Mouse (Mus musculus): Measurements from ENCODE around the gene Gna14. TPM values are rescaled to one million over a fixed set of nuclear protein-coding genes. Genes with fewer than 3 reads are reported as not detected.

The Gna14 gene
- polyA plus RNA-seq, 1 experiment, result 8.6 TPM

GRCm38 (mm10) chr19:16418086-16418663 lies 17.4 kb upstream of the Gna14 start:
- TF ChIP-seq POLR2A (IDR thresholded peaks at IDR 0.05; ENCODE audit: low read depth, low read length) (no peak), CTCF (conservative IDR thresholded peaks at IDR 0.05; ENCODE audit: insufficient read depth, insufficient read length, low read depth, low read length) (no peak)
- no peaks in the 10 kb centered on the region for H3K27me3 ChIP-seq (replicated peaks; ENCODE audit: control insufficient read depth, insufficient read depth, low read length)
- no peak for DNase-seq
- no peaks in the 10 kb centered on the region for H3K36me3 ChIP-seq (ENCODE audit: control insufficient read depth, insufficient read depth, low read length)
- 94% methylated on average over 5 of the region's 5 CpGs for WGBS
- H3K4me1 ChIP-seq (ENCODE audit: control insufficient read depth, insufficient read depth, low read length), result no peaks in the 10 kb centered on the region
- H3K4me3 ChIP-seq (ENCODE audit: insufficient read depth, low read depth, low read length), result no peak overlapping the region
- H3K27ac ChIP-seq (ENCODE audit: insufficient read depth, low read depth, low read length), result no peak overlapping the region

- DNase-seq, result peak; percentile 68
Observed at GRCm38 (mm10) chr19:16425596-16425995, 10.0 kb upstream of the Gna14 start.

GRCm38 (mm10) chr19:16431368-16431767 lies 4.2 kb upstream of the Gna14 start:
- no peaks in the 10 kb centered on the region for H3K27me3 ChIP-seq (replicated peaks; ENCODE audit: control insufficient read depth, insufficient read depth, low read length)
- no peak overlapping the region for H3K4me3 ChIP-seq (ENCODE audit: insufficient read depth, low read depth, low read length)
- H3K4me1 ChIP-seq (ENCODE audit: control insufficient read depth, insufficient read depth, low read length), result no peaks in the 10 kb centered on the region; the same call in 1 of the 2 replicates
- no peak for TF ChIP-seq POLR2A (IDR thresholded peaks at IDR 0.05; ENCODE audit: low read depth, low read length)
- TF ChIP-seq CTCF (conservative IDR thresholded peaks at IDR 0.05; ENCODE audit: insufficient read depth, insufficient read length, low read depth, low read length), result no peak
- H3K27ac ChIP-seq (ENCODE audit: insufficient read depth, low read depth, low read length), result no peak overlapping the region
- H3K36me3 ChIP-seq (ENCODE audit: control insufficient read depth, insufficient read depth, low read length), result no peaks in the 10 kb centered on the region
- no peak for DNase-seq
- 71% methylated on average over 8 of the region's 8 CpGs for WGBS

More at GRCm38 (mm10) chr19:16425596-16425995, 10.0 kb upstream of the Gna14 start:
- WGBS, result 70% methylated on average over 2 of the region's 2 CpGs
- no peak overlapping the region for H3K27ac ChIP-seq (ENCODE audit: insufficient read depth, low read depth, low read length)
- no peaks in the 10 kb centered on the region for H3K27me3 ChIP-seq (replicated peaks; ENCODE audit: control insufficient read depth, insufficient read depth, low read length)
- H3K4me1 ChIP-seq (ENCODE audit: control insufficient read depth, insufficient read depth, low read length), result no peaks in the 10 kb centered on the region
- H3K36me3 ChIP-seq (ENCODE audit: control insufficient read depth, insufficient read depth, low read length), result no peaks in the 10 kb centered on the region
- H3K4me3 ChIP-seq (ENCODE audit: insufficient read depth, low read depth, low read length), result no peak overlapping the region
- no peak for TF ChIP-seq POLR2A (IDR thresholded peaks at IDR 0.05; ENCODE audit: low read depth, low read length)
- TF ChIP-seq CTCF (conservative IDR thresholded peaks at IDR 0.05; ENCODE audit: insufficient read depth, insufficient read length, low read depth, low read length), result no peak

- WGBS, result 15% methylated on average over 9 of the region's 9 CpGs
- peak; percentile 54 for DNase-seq
- H3K27ac ChIP-seq (ENCODE audit: insufficient read depth, low read depth, low read length), result 0 out of 2 replicates have a peak overlapping the region, but pooled peaks have one; percentile 94
Observed at GRCm38 (mm10) chr19:16434879-16435278, 683 bp upstream of the Gna14 start.

GRCm38 (mm10) chr19:16436335-16437169 lies 990 bp downstream of the Gna14 start:
- Histone ChIP-seq H3K27ac (ENCODE audit: insufficient read depth, low read depth, low read length) (peak overlapping the region; percentile 94), H3K36me3 (ENCODE audit: control insufficient read depth, insufficient read depth, low read length) (no peaks in the 10 kb centered on the region), H3K27me3 (replicated peaks; ENCODE audit: control insufficient read depth, insufficient read depth, low read length) (no peaks in the 10 kb centered on the region), H3K4me3 (ENCODE audit: insufficient read depth, low read depth, low read length) (peak overlapping the region; percentile 60), H3K4me1 (ENCODE audit: control insufficient read depth, insufficient read depth, low read length) (peaks cover 9% of the 10 kb centered on the region; the same call in 1 of the 2 replicates)
- TF ChIP-seq CTCF (conservative IDR thresholded peaks at IDR 0.05; ENCODE audit: insufficient read depth, insufficient read length, low read depth, low read length), result no peak
- no peak for TF ChIP-seq POLR2A (IDR thresholded peaks at IDR 0.05; ENCODE audit: low read depth, low read length)
- DNase-seq, result peak; percentile 25
- 13% methylated on average over 61 of the region's 61 CpGs for WGBS

More at GRCm38 (mm10) chr19:16434879-16435278, 683 bp upstream of the Gna14 start:
- no peaks in the 10 kb centered on the region for H3K27me3 ChIP-seq (replicated peaks; ENCODE audit: control insufficient read depth, insufficient read depth, low read length)
- H3K4me1 ChIP-seq (ENCODE audit: control insufficient read depth, insufficient read depth, low read length), result peaks cover 9% of the 10 kb centered on the region; the same call in 1 of the 2 replicates
- no peaks in the 10 kb centered on the region for H3K36me3 ChIP-seq (ENCODE audit: control insufficient read depth, insufficient read depth, low read length)
- peak overlapping the region; percentile 60 for H3K4me3 ChIP-seq (ENCODE audit: insufficient read depth, low read depth, low read length)
- TF ChIP-seq CTCF (conservative IDR thresholded peaks at IDR 0.05; ENCODE audit: insufficient read depth, insufficient read length, low read depth, low read length) (0 out of 2 replicates have a peak, but pooled peaks have one; percentile 12), POLR2A (IDR thresholded peaks at IDR 0.05; ENCODE audit: low read depth, low read length) (no peak)

GRCm38 (mm10) chr19:16437170-16437483 lies 1.6 kb downstream of the Gna14 start:
- no peaks in the 10 kb centered on the region for H3K36me3 ChIP-seq (ENCODE audit: control insufficient read depth, insufficient read depth, low read length)
- TF ChIP-seq CTCF (conservative IDR thresholded peaks at IDR 0.05; ENCODE audit: insufficient read depth, insufficient read length, low read depth, low read length), result no peak
- TF ChIP-seq POLR2A (IDR thresholded peaks at IDR 0.05; ENCODE audit: low read depth, low read length), result no peak
- peaks cover 9% of the 10 kb centered on the region; the same call in 1 of the 2 replicates for H3K4me1 ChIP-seq (ENCODE audit: control insufficient read depth, insufficient read depth, low read length)
- 73% methylated on average over 4 of the region's 4 CpGs for WGBS
- peak overlapping the region; percentile 60 for H3K4me3 ChIP-seq (ENCODE audit: insufficient read depth, low read depth, low read length)
- H3K27ac ChIP-seq (ENCODE audit: insufficient read depth, low read depth, low read length), result peak overlapping the region; percentile 94
- H3K27me3 ChIP-seq (replicated peaks; ENCODE audit: control insufficient read depth, insufficient read depth, low read length), result no peaks in the 10 kb centered on the region
- no peak for DNase-seq

- 55% methylated on average over 5 of the region's 5 CpGs for WGBS
- Histone ChIP-seq H3K4me3 (ENCODE audit: insufficient read depth, low read depth, low read length) (no peak overlapping the region), H3K4me1 (ENCODE audit: control insufficient read depth, insufficient read depth, low read length) (peaks cover 9% of the 10 kb centered on the region; the same call in 1 of the 2 replicates), H3K36me3 (ENCODE audit: control insufficient read depth, insufficient read depth, low read length) (no peaks in the 10 kb centered on the region), H3K27me3 (replicated peaks; ENCODE audit: control insufficient read depth, insufficient read depth, low read length) (no peaks in the 10 kb centered on the region), H3K27ac (ENCODE audit: insufficient read depth, low read depth, low read length) (peak overlapping the region; percentile 94)
- DNase-seq, result peak; percentile 59
- TF ChIP-seq CTCF (conservative IDR thresholded peaks at IDR 0.05; ENCODE audit: insufficient read depth, insufficient read length, low read depth, low read length), result no peak
- no peak for TF ChIP-seq POLR2A (IDR thresholded peaks at IDR 0.05; ENCODE audit: low read depth, low read length)
Observed at GRCm38 (mm10) chr19:16437906-16438305, 2.3 kb downstream of the Gna14 start.
